Mouse (Mus musculus): ENCODE data around the gene Pcca. TPM values are rescaled to one million over a fixed set of nuclear protein-coding genes. Genes with fewer than 3 reads are reported as not detected.

The Pcca gene
- polyA plus RNA-seq, 1 experiment from 2014 or later: 37.7 TPM

Other genes starting within 250 kb of the Pcca start
- gene Gm5089, start 83.2 kb upstream of the Pcca start, polyA plus RNA-seq (2016; fragmentation: Nextera tagmentation; extraction: Ambion mirVana): 0.14 and 0.23 TPM in 2 replicates
- gene Zic5, start 68.6 kb upstream of the Pcca start, polyA plus RNA-seq (2016; fragmentation: Nextera tagmentation; extraction: Ambion mirVana): 8.0 TPM in 2 replicates
- 6.2 and 8.0 TPM in 2 replicates for gene Zic2, start 58.9 kb upstream of the Pcca start, polyA plus RNA-seq (2016; fragmentation: Nextera tagmentation; extraction: Ambion mirVana)
- gene Gm10837, start 43.7 kb upstream of the Pcca start, polyA plus RNA-seq (2016; fragmentation: Nextera tagmentation; extraction: Ambion mirVana): 0.14 and 0.18 TPM in 2 replicates